Mouse (Mus musculus): ENCODE measurements around the gene Otud7a. TPM values are rescaled to one million over a fixed set of nuclear protein-coding genes. Genes with fewer than 3 reads are reported as not detected.
"Not testable (repeated sequence)": the region's sequence is repeated elsewhere in the genome, so short reads cannot be mapped to it uniquely, and the experiment has no call there.

Otud7a gene
- polyA plus RNA-seq, 1 experiment from 2014 or later = 3.4 TPM

GRCm38 (mm10) chr7:63667986-63668741, 223.6 kb downstream of the Otud7a start:
- no peak overlapping the region for H3K4me3 ChIP-seq
- H3K4me2 ChIP-seq = peak overlapping the region; percentile 23
- H3K36me3 ChIP-seq (replicated peaks) = no peaks in the 10 kb centered on the region
- H3K27ac ChIP-seq = peak overlapping the region; percentile 76
- peak overlapping the region; percentile 9; the same call in 1 of the 2 replicates for H3K9ac ChIP-seq
- H3K4me1 ChIP-seq = peaks cover 16% of the 10 kb centered on the region
- no peaks in the 10 kb centered on the region for H3K27me3 ChIP-seq (replicated peaks)
- no peaks in the 10 kb centered on the region for H3K9me3 ChIP-seq
- peak; percentile 85 for ATAC-seq (replicated peaks)
- 27% methylated on average over 15 of the region's 15 CpGs for WGBS

DNA sequence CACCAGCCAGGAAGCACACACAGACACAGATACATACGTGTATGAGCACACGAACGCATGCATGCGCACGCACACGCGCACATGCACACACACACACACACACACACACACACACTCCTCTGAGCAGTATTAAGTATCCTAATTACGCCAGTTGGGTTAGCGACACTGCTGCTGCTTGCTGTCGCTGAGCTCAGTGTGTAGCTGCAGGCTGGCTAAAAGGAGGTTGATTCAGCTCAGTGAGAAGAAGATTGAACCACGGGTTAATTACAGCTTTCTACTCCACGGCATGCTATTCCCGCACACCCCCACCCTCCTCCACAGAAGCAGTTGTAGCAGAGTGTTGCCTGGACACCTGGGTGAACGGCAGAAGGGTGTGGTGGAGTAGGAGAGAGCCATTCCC, 224.4 kb downstream of the Otud7a start:
- peak overlapping the region; percentile 23 for H3K4me2 ChIP-seq

GRCm38 (mm10) chr7:63670911-63671310, 226.4 kb downstream of the Otud7a start:
- H3K27ac ChIP-seq; H3K36me3 ChIP-seq (replicated peaks); H3K9ac ChIP-seq; ATAC-seq (replicated peaks); H3K4me3 ChIP-seq; H3K9me3 ChIP-seq; H3K27me3 ChIP-seq (replicated peaks); H3K4me2 ChIP-seq: not testable (repeated sequence)
- peaks cover 16% of the 10 kb centered on the region for H3K4me1 ChIP-seq
- 88% methylated on average over 1 of the region's 1 CpGs for WGBS

More for the DNA sequence above, 224.4 kb downstream of the Otud7a start:
- no peaks in the 10 kb centered on the region for H3K36me3 ChIP-seq (replicated peaks)
- no peaks in the 10 kb centered on the region for H3K9me3 ChIP-seq
- 0 out of 2 replicates have a peak overlapping the region, but pooled peaks have one; percentile 1 for H3K9ac ChIP-seq
- H3K27ac ChIP-seq = peak overlapping the region; percentile 76
- H3K4me3 ChIP-seq = no peak overlapping the region
- peaks cover 16% of the 10 kb centered on the region for H3K4me1 ChIP-seq
- WGBS = 56% methylated on average over 14 of the region's 14 CpGs
- peak; percentile 77 for ATAC-seq (replicated peaks)
- no peaks in the 10 kb centered on the region for H3K27me3 ChIP-seq (replicated peaks)

DNA sequence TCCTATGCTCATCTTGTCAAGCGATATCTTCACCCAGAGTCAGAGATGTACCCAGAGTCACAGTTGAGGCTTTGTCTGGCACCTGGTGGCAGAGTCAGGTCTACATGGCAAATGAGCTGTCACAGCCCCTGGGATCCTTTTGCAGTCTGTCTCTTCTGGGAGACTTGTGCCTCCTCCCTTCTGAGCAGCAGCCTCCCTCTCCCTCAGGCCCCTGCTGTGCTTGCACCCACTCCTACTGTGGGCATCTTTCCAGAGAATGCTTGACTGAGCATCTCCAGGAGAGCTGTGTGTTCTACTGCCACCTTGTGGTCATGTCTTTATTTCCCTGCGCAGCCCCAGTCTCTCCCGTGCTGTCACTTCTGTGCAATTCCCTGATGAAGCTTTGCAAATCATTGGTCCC, 227.4 kb downstream of the Otud7a start:
- Histone ChIP-seq H3K36me3 (replicated peaks) (no peaks in the 10 kb centered on the region), H3K9me3 (no peaks in the 10 kb centered on the region), H3K27me3 (replicated peaks) (no peaks in the 10 kb centered on the region), H3K4me3 (no peak overlapping the region), H3K9ac (no peak overlapping the region), H3K4me1 (peaks cover 16% of the 10 kb centered on the region), H3K27ac (no peak overlapping the region), H3K4me2 (no peak overlapping the region)
- 19% methylated on average over 3 of the region's 3 CpGs for WGBS
- ATAC-seq (replicated peaks) = peak; percentile 73

DNA sequence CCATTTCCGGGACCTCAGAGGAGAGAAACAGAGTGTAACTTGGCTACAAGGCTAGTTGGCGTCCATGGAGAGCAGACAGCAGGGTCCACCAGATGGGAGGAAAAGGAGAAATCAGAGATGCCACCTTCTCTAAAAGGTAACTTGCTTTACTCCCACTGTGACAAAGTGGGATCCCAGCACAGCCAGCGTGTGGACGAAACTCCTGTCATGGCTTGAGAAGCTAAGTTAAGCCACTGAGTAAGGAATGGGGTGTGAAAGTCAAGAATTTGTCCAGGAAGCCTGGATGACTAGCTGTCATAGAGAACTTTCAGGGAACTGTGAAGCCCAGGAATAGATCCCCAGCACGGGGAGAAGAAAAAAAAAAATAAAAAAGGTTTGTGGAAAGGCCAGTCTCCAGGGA, 232.1 kb downstream of the Otud7a start:
- Histone ChIP-seq H3K27ac (no peak overlapping the region), H3K36me3 (replicated peaks) (no peaks in the 10 kb centered on the region), H3K9me3 (no peaks in the 10 kb centered on the region), H3K4me2 (no peak overlapping the region), H3K9ac (no peak overlapping the region), H3K4me1 (no peaks in the 10 kb centered on the region), H3K4me3 (no peak overlapping the region), H3K27me3 (replicated peaks) (no peaks in the 10 kb centered on the region)
- no peak for ATAC-seq (replicated peaks)
- 87% methylated on average over 5 of the region's 5 CpGs for WGBS

GRCm38 (mm10) chr7:63677149-63677548, 232.6 kb downstream of the Otud7a start:
- ATAC-seq (replicated peaks) = no peak
- no peaks in the 10 kb centered on the region for H3K27me3 ChIP-seq (replicated peaks)
- no peaks in the 10 kb centered on the region for H3K4me1 ChIP-seq
- WGBS = 62% methylated on average over 2 of the region's 2 CpGs
- H3K4me3 ChIP-seq = no peak overlapping the region
- H3K36me3 ChIP-seq (replicated peaks) = no peaks in the 10 kb centered on the region
- no peaks in the 10 kb centered on the region for H3K9me3 ChIP-seq
- no peak overlapping the region for H3K27ac ChIP-seq
- H3K9ac ChIP-seq = no peak overlapping the region
- no peak overlapping the region for H3K4me2 ChIP-seq

- no peaks in the 10 kb centered on the region for H3K27me3 ChIP-seq (replicated peaks)
- no peak overlapping the region for H3K27ac ChIP-seq
- ATAC-seq (replicated peaks) = no peak
- no peak overlapping the region for H3K4me3 ChIP-seq
- H3K9me3 ChIP-seq = no peaks in the 10 kb centered on the region
- 98% methylated on average over 4 of the region's 4 CpGs for WGBS
- H3K4me1 ChIP-seq = no peaks in the 10 kb centered on the region
- H3K9ac ChIP-seq = no peak overlapping the region
- no peak overlapping the region for H3K4me2 ChIP-seq
- H3K36me3 ChIP-seq (replicated peaks) = no peaks in the 10 kb centered on the region
Measured at GRCm38 (mm10) chr7:63687056-63687455, 242.5 kb downstream of the Otud7a start.

DNA sequence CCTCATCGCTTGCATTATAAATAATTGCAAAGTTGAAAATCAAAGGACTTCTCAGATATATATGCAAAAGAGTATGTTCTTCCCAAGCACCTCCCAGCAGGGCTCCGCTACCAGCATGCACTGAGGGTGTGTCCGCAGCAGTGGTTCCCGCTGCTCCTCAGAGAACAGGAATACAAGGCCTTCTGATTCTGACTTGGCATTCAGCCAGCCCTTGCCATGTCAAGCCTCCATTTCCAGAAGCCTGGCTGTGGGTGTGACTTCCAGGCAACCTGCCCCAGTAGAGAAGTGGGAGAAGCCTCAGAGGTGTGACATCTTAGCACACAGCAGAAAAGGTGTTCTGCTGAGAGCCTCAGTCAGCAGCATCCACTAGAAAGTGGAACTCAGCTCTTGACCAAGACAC, 253.4 kb downstream of the Otud7a start:
- no peak overlapping the region for H3K4me2 ChIP-seq
- no peak overlapping the region for H3K27ac ChIP-seq
- no peaks in the 10 kb centered on the region for H3K27me3 ChIP-seq (replicated peaks)
- WGBS = 84% methylated on average over 4 of the region's 4 CpGs
- H3K9me3 ChIP-seq = no peaks in the 10 kb centered on the region
- no peak for ATAC-seq (replicated peaks)
- no peaks in the 10 kb centered on the region for H3K4me1 ChIP-seq
- no peak overlapping the region for H3K9ac ChIP-seq
- H3K4me3 ChIP-seq = no peak overlapping the region
- H3K36me3 ChIP-seq (replicated peaks) = no peaks in the 10 kb centered on the region

GRCm38 (mm10) chr7:63717903-63718302, 273.4 kb downstream of the Otud7a start:
- WGBS = 87% methylated on average over 8 of the region's 8 CpGs
- Histone ChIP-seq H3K27me3 (replicated peaks) (no peaks in the 10 kb centered on the region), H3K4me2 (no peak overlapping the region), H3K9me3 (no peaks in the 10 kb centered on the region), H3K27ac (no peak overlapping the region), H3K36me3 (replicated peaks) (no peaks in the 10 kb centered on the region), H3K9ac (no peak overlapping the region), H3K4me3 (no peak overlapping the region), H3K4me1 (no peaks in the 10 kb centered on the region)
- ATAC-seq (replicated peaks) = no peak

- Histone ChIP-seq H3K4me3 (no peak overlapping the region), H3K27ac (no peak overlapping the region), H3K36me3 (replicated peaks) (no peaks in the 10 kb centered on the region), H3K4me1 (no peaks in the 10 kb centered on the region), H3K9me3 (no peaks in the 10 kb centered on the region), H3K27me3 (replicated peaks) (no peaks in the 10 kb centered on the region), H3K9ac (no peak overlapping the region), H3K4me2 (no peak overlapping the region)
- 89% methylated on average over 13 of the region's 13 CpGs for WGBS
- no peak for ATAC-seq (replicated peaks)
Measured at GRCm38 (mm10) chr7:63719183-63719944, 274.8 kb downstream of the Otud7a start.

DNA sequence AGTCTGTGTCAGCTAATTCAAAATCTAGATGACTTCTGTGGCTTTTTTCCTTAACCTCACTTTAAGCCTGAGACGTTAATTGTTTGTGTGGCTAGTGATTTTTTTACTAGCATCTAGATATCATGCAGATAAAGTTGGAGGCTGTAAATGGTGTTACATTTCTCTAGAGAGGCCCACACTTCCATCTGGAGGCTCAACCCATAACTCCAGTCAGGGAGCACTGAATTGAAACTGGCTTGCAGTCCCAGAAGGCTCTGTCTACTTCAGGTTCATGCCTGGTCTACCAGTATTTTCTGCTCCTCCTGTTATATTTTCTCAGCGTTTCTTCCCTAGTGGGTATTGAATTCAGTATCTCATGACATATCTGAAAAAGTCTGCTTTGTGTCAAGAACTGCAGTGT, 276.1 kb downstream of the Otud7a start:
- H3K9ac ChIP-seq = no peak overlapping the region
- no peak for ATAC-seq (replicated peaks)
- no peaks in the 10 kb centered on the region for H3K27me3 ChIP-seq (replicated peaks)
- no peaks in the 10 kb centered on the region for H3K9me3 ChIP-seq
- H3K4me3 ChIP-seq = no peak overlapping the region
- H3K4me2 ChIP-seq = no peak overlapping the region
- H3K4me1 ChIP-seq = no peaks in the 10 kb centered on the region
- H3K27ac ChIP-seq = no peak overlapping the region
- WGBS = 76% methylated on average over 2 of the region's 2 CpGs
- H3K36me3 ChIP-seq (replicated peaks) = no peaks in the 10 kb centered on the region

GRCm38 (mm10) chr7:63725040-63725729, 280.6 kb downstream of the Otud7a start:
- Histone ChIP-seq H3K36me3 (replicated peaks) (0 out of 2 replicates have a peak, but pooled peaks cover 11% of the 10 kb centered on the region), H3K4me3 (no peak overlapping the region), H3K9me3 (no peaks in the 10 kb centered on the region), H3K27ac (no peak overlapping the region), H3K4me1 (no peaks in the 10 kb centered on the region), H3K27me3 (replicated peaks) (no peaks in the 10 kb centered on the region), H3K4me2 (no peak overlapping the region), H3K9ac (no peak overlapping the region)
- WGBS = 55% methylated on average over 6 of the region's 6 CpGs
- 0 out of 2 replicates have a peak, but pooled peaks have one; percentile 58 for ATAC-seq (replicated peaks)

Measured in midbrain, embryonic 15.5 days (tissue).